In genomic region chr17:28249062-28249461, GRCm38 (mm10) we compare ENCODE assay signal across 19 mouse cellular contexts. TPM values are rescaled to one million over a fixed set of nuclear protein-coding genes. Genes with fewer than 3 reads are reported as not detected.
A peak's percentile ranks its signal among the peaks of the same experiment; 100 is the strongest.
DNase-seq lines count a peak whose midpoint lies in the region; ATAC-seq and TF ChIP-seq lines count a peak whose summit lies in the region.
"Had no signal": no experiment of that assay in that cellular context is flagged by ENCODE, and none has a peak within 500 bp of the region (broad histone marks: within the 10 kb centered on the region; RNA-seq: fewer than 3 reads in every experiment).

No protein-coding gene starts in this region.

- peaks cover 69% of the 10 kb centered on the region for H3K4me1 ChIP-seq in liver, embryonic 13.5 days (replicated peaks)
- H3K4me1 ChIP-seq in liver, postnatal 0 days (ENCODE audit: insufficient read depth), result peaks cover 33% of the 10 kb centered on the region

- no peaks in the 10 kb centered on the region for H3K9me3 ChIP-seq in liver, embryonic 13.5 days (replicated peaks)
- no peaks in the 10 kb centered on the region for H3K9me3 ChIP-seq in liver, postnatal 0 days (ENCODE audit: low read length)
- H3K9me3 ChIP-seq: forebrain, embryonic 15.5 days; heart, embryonic 13.5 days; hindbrain, embryonic 15.5 days had no signal

- no peak for TF ChIP-seq CTCF in gastrocnemius, adult 2 months (IDR thresholded peaks at IDR 0.05)
- TF ChIP-seq CTCF in liver, postnatal 0 days (IDR thresholded peaks at IDR 0.05; ENCODE audit: low read depth), result no peak

- H3K9ac ChIP-seq in liver, embryonic 13.5 days, result no peak overlapping the region
- H3K9ac ChIP-seq in liver, postnatal 0 days (replicated peaks), result no peak overlapping the region
- H3K9ac ChIP-seq: forebrain, embryonic 15.5 days; heart, embryonic 13.5 days; hindbrain, embryonic 15.5 days had no signal

- 40% methylated on average over 12 of the region's 12 CpGs for WGBS in liver, embryonic 13.5 days (ENCODE audit: insufficient replicate concordance)
- 60% methylated on average over 12 of the region's 12 CpGs for WGBS in liver, postnatal 0 days (ENCODE audit: insufficient replicate concordance)

- H3K4me2 ChIP-seq in liver, embryonic 13.5 days, result no peak overlapping the region
- no peak overlapping the region for H3K4me2 ChIP-seq in liver, postnatal 0 days (ENCODE audit: low read depth, low read length)
- H3K4me2 ChIP-seq: forebrain, embryonic 15.5 days; heart, embryonic 13.5 days; hindbrain, embryonic 15.5 days had no signal

- DNase-seq in gastrocnemius, adult 2 months, result no peak
- no peak for DNase-seq in gastrocnemius, postnatal 36 days
- DNase-seq in liver, embryonic 13.5 days, result no peak
- no peak for DNase-seq in liver, postnatal 0 days
- peak; percentile 34 for DNase-seq in retina, postnatal 1 day
- DNase-seq in retina, embryonic 14.5 days (ENCODE audit: low spot score), result no peak
- no peak for DNase-seq in cerebellum, postnatal 14 days
- DNase-seq in right cerebral cortex, adult 18-20 months, result no peak
- DNase-seq: adrenal gland, postnatal 14 days; cerebellum, adult 18-20 months; cerebellum, adult 9-11 months; gastrocnemius, postnatal 10 days; heart, postnatal 10 days had no signal

- intact Hi-C loops in gastrocnemius, adult 2 months (cut with DNase I), result no loop called here
- intact Hi-C loops in gastrocnemius, postnatal 36 days (cut with DNase I), result no loop called here

- TF ChIP-seq EP300 in liver, postnatal 0 days (IDR thresholded peaks at IDR 0.05; ENCODE audit: low read depth), result no peak

- H3K36me3 ChIP-seq in liver, embryonic 13.5 days, result peaks cover 28% of the 10 kb centered on the region
- H3K36me3 ChIP-seq in liver, postnatal 0 days (replicated peaks; ENCODE audit: insufficient read depth, low read length), result no peaks in the 10 kb centered on the region; the same call in 1 of the 2 replicates
- H3K36me3 ChIP-seq: forebrain, embryonic 15.5 days; hindbrain, embryonic 15.5 days had no signal

- H3K27ac ChIP-seq in gastrocnemius, adult 2 months, result peak overlapping the region; percentile 95
- peak overlapping the region; percentile 13; the same call in 1 of the 2 replicates for H3K27ac ChIP-seq in liver, embryonic 13.5 days
- no peak overlapping the region for H3K27ac ChIP-seq in liver, postnatal 0 days (ENCODE audit: low read depth)
- H3K27ac ChIP-seq: forebrain, embryonic 15.5 days; heart, embryonic 13.5 days; hindbrain, embryonic 15.5 days had no signal

- no peak for ATAC-seq in liver, embryonic 13.5 days (ENCODE audit: low read depth)
- ATAC-seq in liver, postnatal 0 days, result no peak
- ATAC-seq: activated CD4-positive, CD25-positive, alpha-beta regulatory T cell, adult 4 months; forebrain, embryonic 15.5 days; Patski had no signal

- H3K27me3 ChIP-seq in liver, embryonic 13.5 days, result no peaks in the 10 kb centered on the region
- H3K27me3 ChIP-seq in liver, postnatal 0 days (ENCODE audit: insufficient read depth, low read length), result no peaks in the 10 kb centered on the region
- H3K27me3 ChIP-seq: CH12.LX; forebrain, embryonic 15.5 days; heart, embryonic 13.5 days; hindbrain, embryonic 15.5 days; Patski had no signal

- no peak overlapping the region for H3K4me3 ChIP-seq in gastrocnemius, adult 2 months
- no peak overlapping the region for H3K4me3 ChIP-seq in liver, embryonic 13.5 days (replicated peaks)
- no peak overlapping the region for H3K4me3 ChIP-seq in liver, postnatal 0 days (ENCODE audit: low read depth, low read length)
- H3K4me3 ChIP-seq: forebrain, embryonic 15.5 days; heart, embryonic 13.5 days; hindbrain, embryonic 15.5 days had no signal

RNA-seq across cellular contexts. Expression of gene Ppard, which starts 16.6 kb away (rescaled TPM):
- 10 to 100 TPM; 29.1 to 30.7 TPM for total RNA-seq in gastrocnemius, adult 2 months (2021)
- total RNA-seq in gastrocnemius, postnatal 36 days (2021), result 10 to 100 TPM; 24.4 to 31.1 TPM
- 1.3 and 1.4 TPM in 2 replicates for polyA plus RNA-seq in liver, embryonic 13.5 days (2015; fragmentation: Nextera tagmentation; extraction: Ambion mirVana)
- polyA plus RNA-seq in liver, postnatal 0 days (2015; fragmentation: Nextera tagmentation; extraction: Ambion mirVana), result 0.66 and 0.73 TPM in 2 replicates

RNA-seq across cellular contexts. Expression of gene Def6, which starts 41.5 kb away (rescaled TPM):
- total RNA-seq in gastrocnemius, adult 2 months (2021), result 1 to 10 TPM; 1.5 to 1.6 TPM
- total RNA-seq in gastrocnemius, postnatal 36 days (2021), result 1 to 10 TPM; 1.8 to 2.6 TPM
- 14.6 and 14.8 TPM in 2 replicates for polyA plus RNA-seq in liver, embryonic 13.5 days (2015; fragmentation: Nextera tagmentation; extraction: Ambion mirVana)
- polyA plus RNA-seq in liver, postnatal 0 days (2015; fragmentation: Nextera tagmentation; extraction: Ambion mirVana), result 8.3 and 9.0 TPM in 2 replicates
